Mouse (Mus musculus): Measurements from ENCODE around the gene Clca3a1. TPM values are rescaled to one million over a fixed set of nuclear protein-coding genes. Genes with fewer than 3 reads are reported as not detected.

Clca3a1 gene
- total RNA-seq (2023), result under 1 TPM; 0.53 to 0.71 TPM

DNA sequence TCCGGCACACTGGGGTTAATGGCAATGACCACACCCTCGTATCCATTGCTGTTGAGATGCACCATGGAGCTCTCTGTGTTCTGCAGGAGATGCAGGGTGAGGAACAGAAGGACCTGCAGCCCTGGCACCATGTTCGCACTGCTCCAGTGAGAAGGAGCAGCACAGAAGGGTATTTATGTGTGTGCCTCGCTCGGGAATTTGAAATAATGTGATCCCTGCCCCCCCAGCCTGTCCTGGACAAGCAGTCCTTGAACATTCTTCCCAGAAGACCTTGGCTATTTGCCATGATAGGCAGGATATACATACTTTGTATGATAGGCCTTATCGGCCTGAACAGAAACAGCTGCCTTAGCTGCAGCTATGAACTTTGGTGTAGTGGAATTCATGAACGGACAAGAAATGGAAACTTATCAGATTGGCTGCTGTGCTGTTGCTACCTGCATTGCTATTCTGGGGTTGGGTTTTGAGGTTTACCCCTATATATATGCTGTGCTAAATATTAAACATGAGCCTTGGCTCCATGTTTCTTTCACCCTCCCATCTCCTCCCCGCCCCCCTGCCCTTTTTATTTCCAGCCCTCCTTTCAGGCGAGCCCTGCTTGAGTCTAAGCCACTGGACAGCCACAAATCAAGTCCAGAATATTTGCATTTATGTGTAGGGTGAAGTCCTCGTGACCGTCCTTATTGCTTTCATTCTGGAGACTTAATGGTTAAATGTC lies at the start of gene Clca3a1:
TSS of gene Clca3a1 (minus strand) at position 386 of the 718 bp plus-strand sequence.

DNA sequence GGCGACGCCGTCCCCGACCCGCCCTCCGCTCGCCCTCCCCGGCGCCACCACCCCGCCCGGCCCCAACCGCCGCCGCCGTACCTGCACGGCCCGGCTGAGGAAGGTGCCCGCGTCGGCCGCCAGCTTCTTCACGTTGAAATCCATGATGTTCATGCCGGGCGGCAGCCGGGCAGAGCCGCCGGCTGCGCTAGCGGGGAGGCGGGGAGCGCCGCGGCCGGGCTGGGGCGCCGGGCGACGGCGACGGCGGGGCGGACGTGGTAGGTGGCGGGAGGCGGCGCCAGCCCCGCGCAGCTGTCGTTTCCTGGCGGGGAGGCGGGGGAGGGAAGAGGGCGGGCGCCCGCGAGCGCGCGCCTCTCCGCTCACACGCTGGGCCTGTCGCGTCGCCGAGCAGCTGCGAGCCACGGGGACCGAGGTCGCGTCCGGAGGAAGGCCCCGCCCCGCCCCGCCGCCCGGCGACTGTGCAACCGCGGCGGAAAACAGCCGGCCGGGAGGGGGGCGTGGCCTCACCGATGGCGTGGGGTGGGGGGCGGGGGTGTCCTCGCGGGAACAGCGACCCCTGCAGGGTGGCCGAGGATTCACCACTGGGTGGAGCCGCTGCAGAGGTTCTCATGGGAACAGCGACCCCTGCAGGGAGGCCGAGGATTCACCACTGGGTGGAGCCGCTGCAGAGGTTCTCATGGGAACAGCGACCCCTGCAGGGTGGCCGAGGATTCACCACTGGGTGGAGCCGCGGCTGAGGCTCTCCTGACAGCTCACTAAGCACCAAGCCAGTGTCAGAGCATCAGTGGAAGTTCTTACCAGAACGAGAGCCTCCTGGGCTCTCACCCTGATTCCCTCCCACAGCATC lies 40.7 kb downstream of the Clca3a1 start, which contains the start of gene Sh3glb1:
TSS of gene Sh3glb1 (minus strand) at position 435 of the 847 bp plus-strand sequence.

Other genes starting within 250 kb of the Clca3a1 start
- 1 to 10 TPM; 6.7 to 8.3 TPM for gene Hs2st1, start 190.8 kb downstream of the Clca3a1 start, total RNA-seq (2023)
- 100 to 1,000 TPM; 132 to 137 TPM for gene Selenof, start 190.7 kb downstream of the Clca3a1 start, total RNA-seq (2023)
- 100 to 1,000 TPM; 154 to 167 TPM for gene Sh3glb1, start 40.6 kb downstream of the Clca3a1 start, total RNA-seq (2023)
- not detected for gene Clca3a2, start 58.5 kb upstream of the Clca3a1 start, total RNA-seq (2023)
- not detected for gene Clca3b, start 88.4 kb upstream of the Clca3a1 start, total RNA-seq (2023)
- not detected for gene Clca4b, start 171.6 kb upstream of the Clca3a1 start, total RNA-seq (2023)
- gene Clca4a, start 214.1 kb upstream of the Clca3a1 start, total RNA-seq (2023), result not detected